Mouse (Mus musculus): ENCODE measurements around the gene Adcy1. TPM values are rescaled to one million over a fixed set of nuclear protein-coding genes. Genes with fewer than 3 reads are reported as not detected.

Gene Adcy1
- polyA plus RNA-seq, 1 experiment from 2014 or later: 2.2 TPM

- Histone ChIP-seq H3K9ac (ENCODE audit: low read length) (no peak overlapping the region), H3K4me3 (ENCODE audit: low read depth, low read length) (no peak overlapping the region), H3K27ac (ENCODE audit: low read depth, low read length) (no peak overlapping the region), H3K27me3 (ENCODE audit: control insufficient read depth, insufficient read depth, low read length) (no peaks in the 10 kb centered on the region), H3K4me1 (ENCODE audit: control insufficient read depth, insufficient read depth, low read length) (no peaks in the 10 kb centered on the region), H3K9me3 (ENCODE audit: control insufficient read depth, low read length) (no peaks in the 10 kb centered on the region), H3K36me3 (ENCODE audit: control insufficient read depth, insufficient read depth, low read length) (no peaks in the 10 kb centered on the region), H3K4me2 (no peak overlapping the region)
- ATAC-seq (ENCODE audit: low FRiP score) (no peak), DNase-seq (ENCODE audit: low spot score, missing footprints) (no peak)
- 91% methylated on average over 9 of the region's 9 CpGs for WGBS
These were observed 72.5 kb downstream of the Adcy1 start for GRCm38 (mm10) chr11:7135763-7136162.

- Histone ChIP-seq H3K27me3 (ENCODE audit: control insufficient read depth, insufficient read depth, low read length) (no peaks in the 10 kb centered on the region), H3K27ac (ENCODE audit: low read depth, low read length) (no peak overlapping the region), H3K9me3 (ENCODE audit: control insufficient read depth, low read length) (no peaks in the 10 kb centered on the region), H3K9ac (ENCODE audit: low read length) (no peak overlapping the region), H3K4me2 (no peak overlapping the region), H3K36me3 (ENCODE audit: control insufficient read depth, insufficient read depth, low read length) (no peaks in the 10 kb centered on the region), H3K4me1 (ENCODE audit: control insufficient read depth, insufficient read depth, low read length) (no peaks in the 10 kb centered on the region), H3K4me3 (ENCODE audit: low read depth, low read length) (no peak overlapping the region)
- 86% methylated on average over 5 of the region's 5 CpGs for WGBS
- DNase-seq (ENCODE audit: low spot score, missing footprints): no peak
- no peak for ATAC-seq (ENCODE audit: low FRiP score)
These were observed 73.1 kb downstream of the Adcy1 start for GRCm38 (mm10) chr11:7136246-7136855.

- 91% methylated on average over 8 of the region's 8 CpGs for WGBS
- Histone ChIP-seq H3K9ac (ENCODE audit: low read length) (no peak overlapping the region), H3K4me1 (ENCODE audit: control insufficient read depth, insufficient read depth, low read length) (no peaks in the 10 kb centered on the region), H3K4me2 (no peak overlapping the region), H3K36me3 (ENCODE audit: control insufficient read depth, insufficient read depth, low read length) (no peaks in the 10 kb centered on the region), H3K27ac (ENCODE audit: low read depth, low read length) (no peak overlapping the region), H3K9me3 (ENCODE audit: control insufficient read depth, low read length) (no peaks in the 10 kb centered on the region), H3K4me3 (ENCODE audit: low read depth, low read length) (no peak overlapping the region), H3K27me3 (ENCODE audit: control insufficient read depth, insufficient read depth, low read length) (no peaks in the 10 kb centered on the region)
- no peak for ATAC-seq (ENCODE audit: low FRiP score)
- no peak for DNase-seq (ENCODE audit: low spot score, missing footprints)
These were observed 75.1 kb downstream of the Adcy1 start for GRCm38 (mm10) chr11:7138370-7138769.

- Histone ChIP-seq H3K9ac (ENCODE audit: low read length) (no peak overlapping the region), H3K27me3 (ENCODE audit: control insufficient read depth, insufficient read depth, low read length) (no peaks in the 10 kb centered on the region), H3K36me3 (ENCODE audit: control insufficient read depth, insufficient read depth, low read length) (no peaks in the 10 kb centered on the region), H3K4me3 (ENCODE audit: low read depth, low read length) (no peak overlapping the region), H3K4me2 (no peak overlapping the region), H3K9me3 (ENCODE audit: control insufficient read depth, low read length) (no peaks in the 10 kb centered on the region), H3K27ac (ENCODE audit: low read depth, low read length) (no peak overlapping the region), H3K4me1 (ENCODE audit: control insufficient read depth, insufficient read depth, low read length) (no peaks in the 10 kb centered on the region)
- no peak for ATAC-seq (ENCODE audit: low FRiP score)
- no peak for DNase-seq (ENCODE audit: low spot score, missing footprints)
- WGBS: 95% methylated on average over 3 of the region's 3 CpGs
These were observed 77.2 kb downstream of the Adcy1 start for GRCm38 (mm10) chr11:7140449-7140848.

GRCm38 (mm10) chr11:7142725-7143124 lies 79.4 kb downstream of the Adcy1 start:
- no peak for DNase-seq (ENCODE audit: low spot score, missing footprints)
- 77% methylated on average over 3 of the region's 3 CpGs for WGBS
- ATAC-seq (ENCODE audit: low FRiP score): no peak

GRCm38 (mm10) chr11:7144369-7144768 lies 81.1 kb downstream of the Adcy1 start:
- ATAC-seq (ENCODE audit: low FRiP score): no peak
- H3K36me3 ChIP-seq (ENCODE audit: control insufficient read depth, insufficient read depth, low read length): no peaks in the 10 kb centered on the region
- no peaks in the 10 kb centered on the region for H3K27me3 ChIP-seq (ENCODE audit: control insufficient read depth, insufficient read depth, low read length)
- 89% methylated on average over 11 of the region's 11 CpGs for WGBS
- no peaks in the 10 kb centered on the region for H3K9me3 ChIP-seq (ENCODE audit: control insufficient read depth, low read length)
- no peak overlapping the region for H3K9ac ChIP-seq (ENCODE audit: low read length)
- H3K27ac ChIP-seq (ENCODE audit: low read depth, low read length): no peak overlapping the region
- H3K4me1 ChIP-seq (ENCODE audit: control insufficient read depth, insufficient read depth, low read length): no peaks in the 10 kb centered on the region
- DNase-seq (ENCODE audit: low spot score, missing footprints): peak; percentile 89
- H3K4me2 ChIP-seq: no peak overlapping the region
- no peak overlapping the region for H3K4me3 ChIP-seq (ENCODE audit: low read depth, low read length)

More at GRCm38 (mm10) chr11:7142725-7143124, 79.4 kb downstream of the Adcy1 start:
- Histone ChIP-seq H3K9me3 (ENCODE audit: control insufficient read depth, low read length) (no peaks in the 10 kb centered on the region), H3K4me2 (no peak overlapping the region), H3K27me3 (ENCODE audit: control insufficient read depth, insufficient read depth, low read length) (no peaks in the 10 kb centered on the region), H3K36me3 (ENCODE audit: control insufficient read depth, insufficient read depth, low read length) (no peaks in the 10 kb centered on the region), H3K4me3 (ENCODE audit: low read depth, low read length) (no peak overlapping the region), H3K4me1 (ENCODE audit: control insufficient read depth, insufficient read depth, low read length) (no peaks in the 10 kb centered on the region), H3K27ac (ENCODE audit: low read depth, low read length) (no peak overlapping the region), H3K9ac (ENCODE audit: low read length) (no peak overlapping the region)

GRCm38 (mm10) chr11:7145221-7145620 lies 81.9 kb downstream of the Adcy1 start:
- H3K9ac ChIP-seq (ENCODE audit: low read length): no peak overlapping the region
- 93% methylated on average over 4 of the region's 4 CpGs for WGBS
- no peaks in the 10 kb centered on the region for H3K36me3 ChIP-seq (ENCODE audit: control insufficient read depth, insufficient read depth, low read length)
- H3K27me3 ChIP-seq (ENCODE audit: control insufficient read depth, insufficient read depth, low read length): no peaks in the 10 kb centered on the region
- no peak overlapping the region for H3K27ac ChIP-seq (ENCODE audit: low read depth, low read length)
- no peak overlapping the region for H3K4me3 ChIP-seq (ENCODE audit: low read depth, low read length)
- no peaks in the 10 kb centered on the region for H3K4me1 ChIP-seq (ENCODE audit: control insufficient read depth, insufficient read depth, low read length)
- DNase-seq (ENCODE audit: low spot score, missing footprints): no peak
- no peak for ATAC-seq (ENCODE audit: low FRiP score)
- H3K4me2 ChIP-seq: no peak overlapping the region
- H3K9me3 ChIP-seq (ENCODE audit: control insufficient read depth, low read length): no peaks in the 10 kb centered on the region

- Histone ChIP-seq H3K4me1 (ENCODE audit: control insufficient read depth, insufficient read depth, low read length) (no peaks in the 10 kb centered on the region), H3K27me3 (ENCODE audit: control insufficient read depth, insufficient read depth, low read length) (no peaks in the 10 kb centered on the region), H3K4me2 (no peak overlapping the region), H3K9me3 (ENCODE audit: control insufficient read depth, low read length) (no peaks in the 10 kb centered on the region), H3K4me3 (ENCODE audit: low read depth, low read length) (no peak overlapping the region), H3K27ac (ENCODE audit: low read depth, low read length) (no peak overlapping the region), H3K36me3 (ENCODE audit: control insufficient read depth, insufficient read depth, low read length) (no peaks in the 10 kb centered on the region), H3K9ac (ENCODE audit: low read length) (no peak overlapping the region)
- DNase-seq (ENCODE audit: low spot score, missing footprints) (no peak), ATAC-seq (ENCODE audit: low FRiP score) (no peak)
- WGBS: 93% methylated on average over 8 of the region's 8 CpGs
These were observed 84.2 kb downstream of the Adcy1 start for GRCm38 (mm10) chr11:7147536-7147935.

GRCm38 (mm10) chr11:7147945-7148344 lies 84.7 kb downstream of the Adcy1 start:
- WGBS: 92% methylated on average over 7 of the region's 7 CpGs
- no peak overlapping the region for H3K27ac ChIP-seq (ENCODE audit: low read depth, low read length)
- H3K9me3 ChIP-seq (ENCODE audit: control insufficient read depth, low read length): no peaks in the 10 kb centered on the region
- no peak for ATAC-seq (ENCODE audit: low FRiP score)
- H3K36me3 ChIP-seq (ENCODE audit: control insufficient read depth, insufficient read depth, low read length): no peaks in the 10 kb centered on the region
- no peaks in the 10 kb centered on the region for H3K4me1 ChIP-seq (ENCODE audit: control insufficient read depth, insufficient read depth, low read length)
- DNase-seq (ENCODE audit: low spot score, missing footprints): no peak
- H3K4me3 ChIP-seq (ENCODE audit: low read depth, low read length): no peak overlapping the region
- no peaks in the 10 kb centered on the region for H3K27me3 ChIP-seq (ENCODE audit: control insufficient read depth, insufficient read depth, low read length)
- no peak overlapping the region for H3K4me2 ChIP-seq
- no peak overlapping the region for H3K9ac ChIP-seq (ENCODE audit: low read length)
